Mouse (Mus musculus) olfactory bulb, adult 2 months (tissue): ENCODE data around the gene Htra2.

Source experiments
- CTCF ChIP-seq: fragments of 200-500 bp; IDR thresholded peaks from 2 replicates; pipeline ENCODE4 v1.5.1; 2012; ENCODE audit warnings: low read depth, mild to moderate bottlenecking, low read length, moderate library complexity; ENCODE audit not compliant: insufficient read depth
- POLR2A ChIP-seq: fragments of 200-500 bp; IDR thresholded peaks from 2 replicates; pipeline ENCODE4 v1.6.1; 2012; ENCODE audit warnings: mild to moderate bottlenecking, low read depth, low read length, moderate library complexity; ENCODE audit not compliant: insufficient read depth

DNA sequence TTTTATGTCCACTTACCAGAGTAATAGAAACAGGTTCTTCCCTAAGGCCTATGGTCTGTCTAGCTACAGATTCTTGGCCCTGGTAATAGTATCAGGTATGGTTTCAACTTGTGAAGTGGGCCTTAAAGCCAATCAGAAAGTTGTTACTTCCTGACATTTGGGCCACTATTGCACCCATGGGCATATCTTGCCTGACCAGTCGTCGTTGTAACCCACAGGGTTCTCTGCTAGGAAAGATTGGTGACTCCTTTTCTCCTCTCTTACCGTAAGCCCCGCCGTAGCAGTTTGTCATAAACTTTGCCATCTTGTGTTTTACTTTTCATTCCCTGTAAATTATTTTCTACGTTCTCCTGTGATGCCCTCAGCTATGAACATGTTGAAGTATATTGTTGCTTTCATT lies 35.0 kb downstream of the Htra2 start:
- TF ChIP-seq CTCF (no peak), POLR2A (no peak)
